Mouse (Mus musculus): ENCODE measurements around the gene Tm4sf4. TPM values are rescaled to one million over a fixed set of nuclear protein-coding genes. Genes with fewer than 3 reads are reported as not detected.

Gene Tm4sf4
- total RNA-seq, 2 experiments from 2014 or later: not detected

GRCm38 (mm10) chr3:57472407-57472806, 47.3 kb downstream of the Tm4sf4 start:
- DNase-seq (ENCODE audit: low spot score in 2 of 2): no peak

- no peak for DNase-seq (ENCODE audit: low spot score in 2 of 2)
Measured at GRCm38 (mm10) chr3:57474421-57474820, 49.3 kb downstream of the Tm4sf4 start.

DNA sequence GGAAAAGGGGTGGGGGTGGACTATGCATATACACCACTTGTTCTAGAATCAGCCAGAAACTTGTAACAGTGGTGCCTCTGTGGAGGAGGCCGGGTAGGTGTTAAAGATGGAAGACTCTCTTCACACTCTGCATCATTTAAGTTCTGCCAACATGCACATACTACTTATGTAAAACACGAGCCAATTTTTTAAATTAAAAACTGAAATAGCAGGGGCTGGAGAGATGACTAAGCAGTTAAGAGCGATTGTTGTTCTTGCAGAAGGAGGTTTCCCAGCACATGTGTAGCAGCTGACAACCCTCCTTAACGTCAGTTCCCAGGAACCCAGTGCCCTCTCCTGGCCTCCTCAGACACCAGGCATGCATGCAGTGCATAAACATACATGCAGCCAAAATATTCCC, 55.5 kb downstream of the Tm4sf4 start:
- no peak for DNase-seq (ENCODE audit: low spot score in 2 of 2)

DNA sequence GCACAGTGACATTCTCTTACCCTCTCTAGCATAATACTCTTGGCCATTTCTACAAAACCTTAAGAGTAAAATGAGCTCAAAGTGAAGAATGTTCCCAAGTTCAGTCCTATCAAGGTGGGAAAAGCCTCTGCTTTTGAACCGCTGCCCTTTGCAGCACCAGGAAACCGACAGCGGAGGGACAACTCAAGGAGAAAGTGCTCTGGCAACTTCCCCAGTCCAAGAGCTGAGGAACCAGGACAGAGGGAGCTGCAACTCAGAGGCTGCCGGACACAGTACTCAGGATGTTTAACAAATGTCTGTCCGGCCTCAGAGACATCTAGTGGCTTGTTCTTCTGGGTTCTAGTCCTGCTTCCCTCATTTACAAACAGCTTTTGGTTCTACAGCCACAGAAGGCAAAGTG, 56.9 kb downstream of the Tm4sf4 start:
- DNase-seq (ENCODE audit: low spot score in 2 of 2): no peak

- DNase-seq (ENCODE audit: low spot score in 2 of 2): no peak
Measured at GRCm38 (mm10) chr3:57486068-57486467, 61.0 kb downstream of the Tm4sf4 start.

DNA sequence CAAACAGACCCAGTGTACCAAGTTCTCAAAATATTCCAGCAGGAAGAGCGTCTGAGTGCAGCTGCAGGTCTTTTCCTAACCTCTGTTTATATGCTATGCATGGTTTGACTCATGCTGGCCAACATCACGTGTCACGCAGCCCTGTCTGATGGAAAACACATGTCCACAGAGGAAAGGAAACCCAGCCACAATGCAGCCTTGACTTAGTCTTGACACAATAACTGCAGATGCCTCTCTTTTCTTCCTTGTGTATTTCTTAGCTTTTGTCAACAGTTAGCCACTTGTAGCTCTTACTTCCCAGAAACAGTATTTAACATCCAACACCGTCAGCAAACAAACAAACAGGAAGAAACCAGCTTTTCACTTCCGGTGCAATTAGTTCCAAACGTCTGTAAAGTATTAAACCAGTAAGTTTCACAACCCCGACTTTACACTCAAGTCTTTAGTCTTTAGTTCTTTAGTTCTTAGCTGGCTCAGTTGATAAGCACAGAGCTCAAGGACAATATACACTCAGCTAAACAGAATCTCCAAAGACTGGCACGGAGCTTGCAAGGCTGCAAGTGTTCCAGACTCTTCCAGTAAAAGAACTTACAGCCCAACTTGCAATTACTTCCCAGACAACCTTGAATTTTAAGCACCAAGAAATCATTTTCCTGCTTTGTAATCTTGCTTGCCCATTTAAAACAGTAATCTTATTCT, 62.5 kb downstream of the Tm4sf4 start:
- DNase-seq (ENCODE audit: low spot score in 2 of 2): no peak

Other genes starting within 250 kb of the Tm4sf4 start
- gene Tm4sf1, start 123.3 kb upstream of the Tm4sf4 start, total RNA-seq (2021): 10 to 100 TPM; 11.2 to 18.0 TPM
- gene Wwtr1, start 150.6 kb downstream of the Tm4sf4 start, total RNA-seq (2021): 10 to 100 TPM; 20.3 to 22.0 TPM
- gene Commd2, start 226.4 kb downstream of the Tm4sf4 start, total RNA-seq (2021): 10 to 100 TPM; 20.5 to 24.7 TPM

Measured in layer of hippocampus, postnatal 14 days (tissue).